Mouse (Mus musculus): ENCODE measurements around the gene Proser2. TPM values are rescaled to one million over a fixed set of nuclear protein-coding genes. Genes with fewer than 3 reads are reported as not detected.

The Proser2 gene
- polyA plus RNA-seq, 1 experiment from 2014 or later: 2.3 TPM

DNA sequence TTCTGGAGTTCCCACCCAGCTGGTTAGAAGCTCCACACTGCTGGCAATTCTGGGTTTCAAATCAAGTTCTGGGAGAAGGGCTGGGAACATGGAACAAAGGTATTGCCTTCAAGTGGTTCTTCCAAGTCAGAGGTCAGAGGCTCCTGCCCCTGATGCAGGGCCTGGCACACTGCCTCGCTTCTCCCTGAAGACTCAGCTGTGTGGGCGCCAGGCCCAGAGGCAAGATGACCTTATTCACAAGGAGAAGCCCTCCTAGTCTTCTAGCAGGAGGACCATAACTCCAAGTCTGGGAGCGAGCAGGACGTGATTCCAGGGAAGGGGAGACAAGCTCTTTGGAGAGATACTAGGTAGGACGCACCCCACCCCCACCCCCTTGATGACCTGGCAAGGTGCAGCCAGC, 42.9 kb downstream of the Proser2 start:
- DNase-seq (ENCODE audit: low spot score): no peak

DNA sequence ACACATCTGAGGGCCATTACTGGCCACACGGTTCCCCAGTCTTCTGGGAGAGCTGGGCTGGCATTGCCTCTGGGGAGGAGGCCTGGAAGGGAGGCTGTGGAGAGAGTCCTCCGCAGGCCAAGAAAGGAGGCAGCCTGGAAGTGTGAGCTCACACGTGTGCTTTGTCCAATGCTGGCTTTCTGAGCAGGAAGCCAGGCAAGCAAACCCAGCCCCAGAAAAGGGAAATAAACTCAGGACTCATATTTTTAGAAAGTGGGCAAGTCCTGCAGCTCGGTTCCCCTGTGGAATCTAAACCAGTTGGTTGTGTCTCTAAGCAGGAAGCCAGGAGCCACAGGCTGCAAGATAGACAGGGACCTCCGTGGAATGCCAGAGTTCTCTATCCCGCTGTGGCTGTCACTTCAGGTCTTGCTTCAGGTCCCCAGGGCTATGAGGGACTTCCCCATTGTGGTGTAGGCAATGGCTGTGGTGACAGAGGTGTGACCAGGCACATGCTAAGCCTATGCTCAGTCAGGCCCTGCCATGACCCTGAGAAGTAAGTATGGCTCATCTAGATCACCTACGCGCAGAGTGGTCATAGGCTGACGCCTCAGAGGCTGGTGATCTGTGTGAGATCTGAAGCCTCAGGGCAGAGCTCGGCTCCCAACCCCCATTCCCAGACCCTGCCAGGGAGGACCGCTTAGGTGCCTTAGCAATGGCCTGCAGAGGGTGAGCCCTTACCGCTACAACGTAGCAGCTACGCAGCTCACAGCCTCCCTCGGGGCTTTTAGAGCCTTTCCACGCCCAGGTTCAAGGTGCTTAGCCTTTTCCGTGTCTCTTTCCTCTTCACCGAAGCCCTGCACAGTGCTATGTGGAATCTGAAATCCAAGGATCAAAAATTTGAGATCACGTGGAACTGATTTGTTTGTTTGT, 44.1 kb downstream of the Proser2 start:
- no peak for ATAC-seq (ENCODE audit: low FRiP score)
- 79% methylated on average over 19 of the region's 19 CpGs for WGBS
- H3K36me3 ChIP-seq (ENCODE audit: control insufficient read depth, insufficient read depth, low read length): no peaks in the 10 kb centered on the region

More for the DNA sequence above, 42.9 kb downstream of the Proser2 start:
- H3K9ac ChIP-seq (ENCODE audit: low read depth, low read length): no peak overlapping the region
- 94% methylated on average over 5 of the region's 5 CpGs for WGBS
- no peaks in the 10 kb centered on the region for H3K36me3 ChIP-seq (ENCODE audit: control insufficient read depth, insufficient read depth, low read length)
- H3K9me3 ChIP-seq (ENCODE audit: control insufficient read depth, low read length): no peaks in the 10 kb centered on the region
- H3K27ac ChIP-seq (ENCODE audit: low read depth, low read length): no peak overlapping the region
- no peak overlapping the region for H3K4me2 ChIP-seq (replicated peaks; ENCODE audit: low read depth, low read length)
- no peaks in the 10 kb centered on the region for H3K27me3 ChIP-seq (ENCODE audit: control insufficient read depth, insufficient read depth, low read length)
- no peak for ATAC-seq (ENCODE audit: low FRiP score)
- H3K4me3 ChIP-seq (ENCODE audit: low read depth, low read length): no peak overlapping the region
- H3K4me1 ChIP-seq (replicated peaks; ENCODE audit: control insufficient read depth, insufficient read depth, low read length): no peaks in the 10 kb centered on the region

DNA sequence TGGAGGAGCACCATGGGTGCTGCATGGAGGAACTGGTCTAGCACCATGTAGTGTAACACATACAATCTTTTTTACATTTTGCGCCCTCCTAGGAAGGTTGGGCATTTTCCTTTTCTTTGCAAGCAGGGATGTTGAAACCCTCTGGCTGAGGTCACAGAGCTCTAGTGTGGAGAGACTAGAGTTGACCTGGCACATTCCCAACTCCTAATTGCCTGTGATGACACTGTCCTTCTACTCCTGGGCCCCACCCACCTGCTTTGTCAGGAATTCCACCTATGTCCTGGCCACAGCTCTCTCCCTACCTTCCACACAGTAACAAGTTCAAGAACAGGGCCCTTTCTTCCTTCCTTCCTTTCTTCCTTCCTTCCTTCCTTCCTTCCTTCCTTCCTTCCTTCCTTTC, 46.3 kb downstream of the Proser2 start:
- Histone ChIP-seq H3K4me3 (ENCODE audit: low read depth, low read length) (no peak overlapping the region), H3K4me2 (replicated peaks; ENCODE audit: low read depth, low read length) (no peak overlapping the region), H3K9ac (ENCODE audit: low read depth, low read length) (no peak overlapping the region), H3K27me3 (ENCODE audit: control insufficient read depth, insufficient read depth, low read length) (no peaks in the 10 kb centered on the region), H3K9me3 (ENCODE audit: control insufficient read depth, low read length) (no peaks in the 10 kb centered on the region), H3K27ac (ENCODE audit: low read depth, low read length) (no peak overlapping the region), H3K4me1 (replicated peaks; ENCODE audit: control insufficient read depth, insufficient read depth, low read length) (no peaks in the 10 kb centered on the region), H3K36me3 (ENCODE audit: control insufficient read depth, insufficient read depth, low read length) (no peaks in the 10 kb centered on the region)
- WGBS: 92% methylated on average over 1 of the region's 1 CpGs
- no peak for DNase-seq (ENCODE audit: low spot score)
- no peak for ATAC-seq (ENCODE audit: low FRiP score)

More for the DNA sequence above, 44.1 kb downstream of the Proser2 start:
- no peak overlapping the region for H3K9ac ChIP-seq (ENCODE audit: low read depth, low read length)
- no peak overlapping the region for H3K4me2 ChIP-seq (replicated peaks; ENCODE audit: low read depth, low read length)
- no peaks in the 10 kb centered on the region for H3K27me3 ChIP-seq (ENCODE audit: control insufficient read depth, insufficient read depth, low read length)
- no peak overlapping the region for H3K4me3 ChIP-seq (ENCODE audit: low read depth, low read length)
- no peaks in the 10 kb centered on the region for H3K9me3 ChIP-seq (ENCODE audit: control insufficient read depth, low read length)
- no peaks in the 10 kb centered on the region for H3K4me1 ChIP-seq (replicated peaks; ENCODE audit: control insufficient read depth, insufficient read depth, low read length)
- DNase-seq (ENCODE audit: low spot score): no peak
- H3K27ac ChIP-seq (ENCODE audit: low read depth, low read length): no peak overlapping the region

DNA sequence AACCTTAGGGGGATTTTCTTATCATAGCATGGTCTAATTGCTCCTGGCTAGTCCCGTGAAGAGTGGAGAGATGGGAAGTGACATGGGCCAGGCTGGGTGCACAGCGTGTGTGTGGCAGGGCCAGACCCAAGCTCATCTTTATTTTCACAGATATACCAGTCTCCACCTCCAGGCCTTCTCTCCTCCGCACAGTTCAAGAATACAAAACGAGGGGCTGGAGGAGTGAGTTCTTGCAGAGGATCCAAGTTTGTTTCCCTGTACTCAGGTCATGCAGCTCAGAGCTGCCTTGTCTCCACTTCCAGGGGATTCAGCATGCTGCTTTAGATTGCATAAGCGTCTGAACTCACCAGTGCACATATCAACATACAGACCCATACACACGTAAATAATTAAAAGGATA, 47.4 kb downstream of the Proser2 start:
- H3K27me3 ChIP-seq (ENCODE audit: control insufficient read depth, insufficient read depth, low read length): no peaks in the 10 kb centered on the region
- DNase-seq (ENCODE audit: low spot score) (no peak), ATAC-seq (ENCODE audit: low FRiP score) (no peak)
- H3K27ac ChIP-seq (ENCODE audit: low read depth, low read length): no peak overlapping the region
- H3K36me3 ChIP-seq (ENCODE audit: control insufficient read depth, insufficient read depth, low read length): no peaks in the 10 kb centered on the region
- no peak overlapping the region for H3K4me2 ChIP-seq (replicated peaks; ENCODE audit: low read depth, low read length)
- H3K9me3 ChIP-seq (ENCODE audit: control insufficient read depth, low read length): no peaks in the 10 kb centered on the region
- no peaks in the 10 kb centered on the region for H3K4me1 ChIP-seq (replicated peaks; ENCODE audit: control insufficient read depth, insufficient read depth, low read length)
- WGBS: 83% methylated on average over 6 of the region's 6 CpGs
- no peak overlapping the region for H3K9ac ChIP-seq (ENCODE audit: low read depth, low read length)
- H3K4me3 ChIP-seq (ENCODE audit: low read depth, low read length): no peak overlapping the region

DNA sequence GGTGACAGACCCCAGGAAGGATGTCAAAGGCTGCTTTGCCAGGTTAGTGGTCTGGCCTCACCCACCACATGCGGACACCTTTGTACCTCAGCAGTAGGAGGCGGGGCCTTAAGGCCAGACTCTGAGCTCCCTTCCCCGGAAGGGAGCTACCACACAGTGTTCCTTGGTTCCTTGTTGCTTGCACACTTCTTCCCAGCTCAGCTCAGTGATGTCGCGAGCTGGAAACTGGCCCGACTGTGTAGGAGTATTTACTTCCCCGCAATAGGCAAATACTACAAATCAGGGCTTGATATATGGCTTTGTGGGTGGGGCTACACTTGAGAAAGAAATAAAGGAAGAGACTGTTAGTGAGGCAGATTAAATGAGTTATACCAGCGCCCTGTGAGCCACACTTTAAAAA, 48.9 kb downstream of the Proser2 start:
- DNase-seq (ENCODE audit: low spot score) (no peak), ATAC-seq (ENCODE audit: low FRiP score) (no peak)
- no peak overlapping the region for H3K27ac ChIP-seq (ENCODE audit: low read depth, low read length)
- no peak overlapping the region for H3K4me3 ChIP-seq (ENCODE audit: low read depth, low read length)
- H3K9ac ChIP-seq (ENCODE audit: low read depth, low read length): no peak overlapping the region
- no peaks in the 10 kb centered on the region for H3K4me1 ChIP-seq (replicated peaks; ENCODE audit: control insufficient read depth, insufficient read depth, low read length)
- H3K4me2 ChIP-seq (replicated peaks; ENCODE audit: low read depth, low read length): no peak overlapping the region
- H3K36me3 ChIP-seq (ENCODE audit: control insufficient read depth, insufficient read depth, low read length): no peaks in the 10 kb centered on the region
- H3K9me3 ChIP-seq (ENCODE audit: control insufficient read depth, low read length): no peaks in the 10 kb centered on the region
- WGBS: 72% methylated on average over 8 of the region's 8 CpGs
- no peaks in the 10 kb centered on the region for H3K27me3 ChIP-seq (ENCODE audit: control insufficient read depth, insufficient read depth, low read length)

DNA sequence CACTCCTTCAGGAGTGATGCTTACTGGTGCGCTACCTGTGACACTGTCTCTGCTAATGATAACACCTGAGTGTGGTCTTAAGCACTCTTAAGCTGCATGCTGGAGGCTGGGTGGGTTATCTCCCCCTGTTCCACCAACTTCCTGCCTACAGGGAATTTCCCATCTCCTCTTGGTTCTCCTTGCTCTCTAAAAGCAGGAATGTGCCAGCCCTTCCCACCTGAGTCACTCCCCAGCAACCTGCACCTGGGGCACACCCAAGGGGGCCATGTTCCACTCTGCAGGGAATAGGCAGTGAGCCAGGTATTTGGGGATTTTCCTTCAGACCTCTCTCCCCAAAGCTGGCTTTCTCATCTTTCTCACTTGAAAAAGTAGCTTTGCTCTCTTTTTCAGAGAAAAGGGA, 50.0 kb downstream of the Proser2 start:
- Histone ChIP-seq H3K27me3 (ENCODE audit: control insufficient read depth, insufficient read depth, low read length) (no peaks in the 10 kb centered on the region), H3K4me3 (ENCODE audit: low read depth, low read length) (no peak overlapping the region), H3K27ac (ENCODE audit: low read depth, low read length) (no peak overlapping the region), H3K9me3 (ENCODE audit: control insufficient read depth, low read length) (no peaks in the 10 kb centered on the region), H3K4me1 (replicated peaks; ENCODE audit: control insufficient read depth, insufficient read depth, low read length) (no peaks in the 10 kb centered on the region), H3K4me2 (replicated peaks; ENCODE audit: low read depth, low read length) (no peak overlapping the region), H3K9ac (ENCODE audit: low read depth, low read length) (no peak overlapping the region), H3K36me3 (ENCODE audit: control insufficient read depth, insufficient read depth, low read length) (no peaks in the 10 kb centered on the region)
- ATAC-seq (ENCODE audit: low FRiP score) (no peak), DNase-seq (ENCODE audit: low spot score) (no peak)
- 96% methylated on average over 1 of the region's 1 CpGs for WGBS

DNA sequence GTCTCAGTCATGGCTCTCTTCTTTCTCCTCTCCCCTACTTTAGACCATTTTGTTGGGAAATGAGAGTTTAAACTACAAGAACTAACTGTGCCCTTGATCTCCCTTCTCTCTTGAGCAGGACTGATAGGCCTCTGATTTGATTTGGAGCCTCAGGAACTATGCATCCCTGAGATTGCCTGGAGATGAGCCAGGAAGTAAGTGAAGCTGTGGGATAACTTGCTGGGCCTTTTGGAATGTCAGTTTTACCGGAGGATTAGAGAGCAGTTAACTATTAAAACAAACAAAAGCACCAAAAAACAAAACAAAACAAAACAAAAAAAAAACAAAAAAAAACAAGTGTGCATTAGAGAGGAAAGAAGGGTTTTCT, 54.5 kb downstream of the Proser2 start:
- H3K4me3 ChIP-seq (ENCODE audit: low read depth, low read length): no peak overlapping the region
- H3K36me3 ChIP-seq (ENCODE audit: control insufficient read depth, insufficient read depth, low read length): no peaks in the 10 kb centered on the region
- H3K4me1 ChIP-seq (replicated peaks; ENCODE audit: control insufficient read depth, insufficient read depth, low read length): no peaks in the 10 kb centered on the region
- no peak overlapping the region for H3K9ac ChIP-seq (ENCODE audit: low read depth, low read length)
- no peak overlapping the region for H3K4me2 ChIP-seq (replicated peaks; ENCODE audit: low read depth, low read length)
- ATAC-seq (ENCODE audit: low FRiP score) (no peak), DNase-seq (ENCODE audit: low spot score) (no peak)
- H3K27me3 ChIP-seq (ENCODE audit: control insufficient read depth, insufficient read depth, low read length): no peaks in the 10 kb centered on the region
- no peaks in the 10 kb centered on the region for H3K9me3 ChIP-seq (ENCODE audit: control insufficient read depth, low read length)
- 77% methylated on average over 1 of the region's 1 CpGs for WGBS
- H3K27ac ChIP-seq (ENCODE audit: low read depth, low read length): no peak overlapping the region

DNA sequence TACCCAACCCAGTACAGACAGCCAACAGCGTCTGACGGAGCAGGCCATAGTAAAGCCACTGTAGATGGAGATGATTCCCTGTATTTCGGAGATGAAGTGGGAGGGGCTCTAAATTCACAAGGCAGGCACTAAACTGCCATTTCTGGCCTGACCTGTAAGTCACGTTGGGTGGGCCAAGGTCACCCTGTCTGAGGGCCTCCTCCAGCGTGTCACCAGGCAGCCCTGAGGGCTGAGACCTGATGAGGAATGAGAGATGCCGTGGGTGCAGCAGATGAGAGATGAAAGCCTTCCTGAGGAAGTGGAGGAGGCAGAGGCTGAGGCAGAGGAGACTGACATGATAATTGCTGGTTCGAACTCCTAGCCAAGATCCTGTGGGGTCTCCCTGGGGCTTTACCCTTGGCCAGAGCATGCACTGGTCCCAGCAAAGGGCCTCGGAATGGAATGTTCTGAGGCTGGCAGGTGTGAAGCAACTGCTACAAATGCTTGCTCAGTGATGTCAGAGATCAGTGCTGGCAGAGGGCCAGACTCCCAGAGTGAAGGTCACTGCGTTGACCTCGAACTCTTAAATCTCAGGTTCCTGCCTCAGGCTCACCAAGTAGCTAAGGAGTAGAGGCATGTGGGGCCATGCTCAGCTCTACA, 55.0 kb downstream of the Proser2 start:
- Histone ChIP-seq H3K9ac (ENCODE audit: low read depth, low read length) (no peak overlapping the region), H3K4me2 (replicated peaks; ENCODE audit: low read depth, low read length) (no peak overlapping the region), H3K36me3 (ENCODE audit: control insufficient read depth, insufficient read depth, low read length) (no peaks in the 10 kb centered on the region), H3K4me1 (replicated peaks; ENCODE audit: control insufficient read depth, insufficient read depth, low read length) (no peaks in the 10 kb centered on the region), H3K27me3 (ENCODE audit: control insufficient read depth, insufficient read depth, low read length) (no peaks in the 10 kb centered on the region), H3K9me3 (ENCODE audit: control insufficient read depth, low read length) (no peaks in the 10 kb centered on the region), H3K27ac (ENCODE audit: low read depth, low read length) (no peak overlapping the region), H3K4me3 (ENCODE audit: low read depth, low read length) (no peak overlapping the region)
- WGBS: 70% methylated on average over 10 of the region's 10 CpGs
- ATAC-seq (ENCODE audit: low FRiP score) (no peak), DNase-seq (ENCODE audit: low spot score) (peak; percentile 38)

Data from hindbrain, embryonic 11.5 days (tissue).